Mouse (Mus musculus): ENCODE results near the gene Banp. TPM values are rescaled to one million over a fixed set of nuclear protein-coding genes. Genes with fewer than 3 reads are reported as not detected.

The Banp gene
- polyA plus RNA-seq, 1 experiment from 2014 or later = 49.9 TPM

- Histone ChIP-seq H3K36me3 (ENCODE audit: control insufficient read depth, insufficient read depth, low read length) (no peaks in the 10 kb centered on the region), H3K4me3 (ENCODE audit: low read length) (no peak overlapping the region), H3K4me1 (ENCODE audit: control insufficient read depth, insufficient read depth, low read depth, low read length) (peaks cover 16% of the 10 kb centered on the region), H3K27ac (ENCODE audit: low read depth, low read length) (no peak overlapping the region), H3K9me3 (ENCODE audit: control insufficient read depth, low read length) (no peaks in the 10 kb centered on the region), H3K4me2 (ENCODE audit: low read length) (no peak overlapping the region), H3K9ac (ENCODE audit: low read depth, low read length) (no peak overlapping the region), H3K27me3 (replicated peaks; ENCODE audit: control insufficient read depth, insufficient read depth, low read length) (no peaks in the 10 kb centered on the region)
- no peak for ATAC-seq
- 84% methylated on average over 14 of the region's 14 CpGs for WGBS
These were observed 16.7 kb upstream of the Banp start for GRCm38 (mm10) chr8:121932668-121933520.

- H3K4me3 ChIP-seq (ENCODE audit: low read length) = no peak overlapping the region
- H3K9ac ChIP-seq (ENCODE audit: low read depth, low read length) = no peak overlapping the region
- H3K27me3 ChIP-seq (replicated peaks; ENCODE audit: control insufficient read depth, insufficient read depth, low read length) = no peaks in the 10 kb centered on the region
- H3K4me2 ChIP-seq (ENCODE audit: low read length) = no peak overlapping the region
- WGBS = 42% methylated on average over 4 of the region's 4 CpGs
- peak overlapping the region; percentile 78 for H3K27ac ChIP-seq (ENCODE audit: low read depth, low read length)
- H3K4me1 ChIP-seq (ENCODE audit: control insufficient read depth, insufficient read depth, low read depth, low read length) = peaks cover 16% of the 10 kb centered on the region
- no peaks in the 10 kb centered on the region for H3K9me3 ChIP-seq (ENCODE audit: control insufficient read depth, low read length)
- no peaks in the 10 kb centered on the region for H3K36me3 ChIP-seq (ENCODE audit: control insufficient read depth, insufficient read depth, low read length)
- no peak for ATAC-seq
These were observed 15.0 kb upstream of the Banp start for GRCm38 (mm10) chr8:121934506-121934905.

- 0 out of 2 replicates have a peak, but pooled peaks have one; percentile 16 for ATAC-seq
- H3K4me3 ChIP-seq (ENCODE audit: low read length) = no peak overlapping the region
- H3K4me1 ChIP-seq (ENCODE audit: control insufficient read depth, insufficient read depth, low read depth, low read length) = peaks cover 16% of the 10 kb centered on the region
- H3K27ac ChIP-seq (ENCODE audit: low read depth, low read length) = peak overlapping the region; percentile 78
- H3K36me3 ChIP-seq (ENCODE audit: control insufficient read depth, insufficient read depth, low read length) = no peaks in the 10 kb centered on the region
- H3K9me3 ChIP-seq (ENCODE audit: control insufficient read depth, low read length) = no peaks in the 10 kb centered on the region
- no peak overlapping the region for H3K4me2 ChIP-seq (ENCODE audit: low read length)
- no peaks in the 10 kb centered on the region for H3K27me3 ChIP-seq (replicated peaks; ENCODE audit: control insufficient read depth, insufficient read depth, low read length)
- no peak overlapping the region for H3K9ac ChIP-seq (ENCODE audit: low read depth, low read length)
These were observed 14.6 kb upstream of the Banp start for GRCm38 (mm10) chr8:121934923-121935322.

- H3K4me3 ChIP-seq (ENCODE audit: low read length) = no peak overlapping the region
- 0 out of 2 replicates have a peak overlapping the region, but pooled peaks have one; percentile 7 for H3K4me2 ChIP-seq (ENCODE audit: low read length)
- 32% methylated on average over 12 of the region's 12 CpGs for WGBS
- H3K36me3 ChIP-seq (ENCODE audit: control insufficient read depth, insufficient read depth, low read length) = no peaks in the 10 kb centered on the region
- H3K9me3 ChIP-seq (ENCODE audit: control insufficient read depth, low read length) = no peaks in the 10 kb centered on the region
- H3K4me1 ChIP-seq (ENCODE audit: control insufficient read depth, insufficient read depth, low read depth, low read length) = peaks cover 16% of the 10 kb centered on the region
- H3K27ac ChIP-seq (ENCODE audit: low read depth, low read length) = peak overlapping the region; percentile 78
- ATAC-seq = peak; percentile 93
- peak overlapping the region; percentile 15; the same call in 1 of the 2 replicates for H3K9ac ChIP-seq (ENCODE audit: low read depth, low read length)
- no peaks in the 10 kb centered on the region for H3K27me3 ChIP-seq (replicated peaks; ENCODE audit: control insufficient read depth, insufficient read depth, low read length)
These were observed 13.9 kb upstream of the Banp start for GRCm38 (mm10) chr8:121935341-121936294.

- Histone ChIP-seq H3K4me2 (ENCODE audit: low read length) (no peak overlapping the region), H3K4me1 (ENCODE audit: control insufficient read depth, insufficient read depth, low read depth, low read length) (peaks cover 16% of the 10 kb centered on the region), H3K36me3 (ENCODE audit: control insufficient read depth, insufficient read depth, low read length) (no peaks in the 10 kb centered on the region), H3K27ac (ENCODE audit: low read depth, low read length) (peak overlapping the region; percentile 78; the same call in 1 of the 2 replicates), H3K4me3 (ENCODE audit: low read length) (no peak overlapping the region), H3K27me3 (replicated peaks; ENCODE audit: control insufficient read depth, insufficient read depth, low read length) (no peaks in the 10 kb centered on the region), H3K9ac (ENCODE audit: low read depth, low read length) (peak overlapping the region; percentile 22; the same call in 1 of the 2 replicates), H3K9me3 (ENCODE audit: control insufficient read depth, low read length) (no peaks in the 10 kb centered on the region)
- WGBS = 64% methylated on average over 14 of the region's 14 CpGs
- ATAC-seq = no peak
These were observed 13.2 kb upstream of the Banp start for GRCm38 (mm10) chr8:121936391-121936790.

- no peak overlapping the region for H3K9ac ChIP-seq (ENCODE audit: low read depth, low read length)
- WGBS = 85% methylated on average over 7 of the region's 7 CpGs
- no peaks in the 10 kb centered on the region for H3K36me3 ChIP-seq (ENCODE audit: control insufficient read depth, insufficient read depth, low read length)
- H3K4me1 ChIP-seq (ENCODE audit: control insufficient read depth, insufficient read depth, low read depth, low read length) = peaks cover 16% of the 10 kb centered on the region
- H3K4me3 ChIP-seq (ENCODE audit: low read length) = no peak overlapping the region
- H3K27ac ChIP-seq (ENCODE audit: low read depth, low read length) = no peak overlapping the region
- ATAC-seq = no peak
- H3K4me2 ChIP-seq (ENCODE audit: low read length) = no peak overlapping the region
- no peaks in the 10 kb centered on the region for H3K9me3 ChIP-seq (ENCODE audit: control insufficient read depth, low read length)
- H3K27me3 ChIP-seq (replicated peaks; ENCODE audit: control insufficient read depth, insufficient read depth, low read length) = no peaks in the 10 kb centered on the region
These were observed 10.8 kb upstream of the Banp start for GRCm38 (mm10) chr8:121938732-121939131.

- Histone ChIP-seq H3K4me2 (ENCODE audit: low read length) (no peak overlapping the region), H3K36me3 (ENCODE audit: control insufficient read depth, insufficient read depth, low read length) (no peaks in the 10 kb centered on the region), H3K4me3 (ENCODE audit: low read length) (no peak overlapping the region), H3K4me1 (ENCODE audit: control insufficient read depth, insufficient read depth, low read depth, low read length) (peaks cover 9% of the 10 kb centered on the region), H3K27ac (ENCODE audit: low read depth, low read length) (no peak overlapping the region), H3K9ac (ENCODE audit: low read depth, low read length) (no peak overlapping the region), H3K27me3 (replicated peaks; ENCODE audit: control insufficient read depth, insufficient read depth, low read length) (no peaks in the 10 kb centered on the region), H3K9me3 (ENCODE audit: control insufficient read depth, low read length) (no peaks in the 10 kb centered on the region)
- no peak for ATAC-seq
- 49% methylated on average over 2 of the region's 2 CpGs for WGBS
These were observed 6.5 kb upstream of the Banp start for GRCm38 (mm10) chr8:121943057-121943540.

- H3K4me2 ChIP-seq (ENCODE audit: low read length) = no peak overlapping the region
- no peaks in the 10 kb centered on the region for H3K36me3 ChIP-seq (ENCODE audit: control insufficient read depth, insufficient read depth, low read length)
- H3K27me3 ChIP-seq (replicated peaks; ENCODE audit: control insufficient read depth, insufficient read depth, low read length) = no peaks in the 10 kb centered on the region
- H3K9ac ChIP-seq (ENCODE audit: low read depth, low read length) = no peak overlapping the region
- ATAC-seq = no peak
- WGBS = 89% methylated on average over 8 of the region's 8 CpGs
- H3K4me3 ChIP-seq (ENCODE audit: low read length) = no peak overlapping the region
- H3K4me1 ChIP-seq (ENCODE audit: control insufficient read depth, insufficient read depth, low read depth, low read length) = peaks cover 16% of the 10 kb centered on the region
- H3K27ac ChIP-seq (ENCODE audit: low read depth, low read length) = no peak overlapping the region
- no peaks in the 10 kb centered on the region for H3K9me3 ChIP-seq (ENCODE audit: control insufficient read depth, low read length)
These were observed 5.8 kb upstream of the Banp start for GRCm38 (mm10) chr8:121943716-121944115.

GRCm38 (mm10) chr8:121944831-121945230 lies 4.7 kb upstream of the Banp start, which contains the start of gene Car5a:
Gene Car5a, minus strand, starts transcription at chr8:121944904.
- no peaks in the 10 kb centered on the region for H3K9me3 ChIP-seq (ENCODE audit: control insufficient read depth, low read length)
- no peaks in the 10 kb centered on the region for H3K27me3 ChIP-seq (replicated peaks; ENCODE audit: control insufficient read depth, insufficient read depth, low read length)
- H3K4me1 ChIP-seq (ENCODE audit: control insufficient read depth, insufficient read depth, low read depth, low read length) = peaks cover 19% of the 10 kb centered on the region
- H3K9ac ChIP-seq (ENCODE audit: low read depth, low read length) = no peak within 1 kb of the TSS
- no peak within 1 kb of the TSS for H3K4me3 ChIP-seq (ENCODE audit: low read length)
- H3K27ac ChIP-seq (ENCODE audit: low read depth, low read length) = no peak within 1 kb of the TSS
- ATAC-seq = no peak
- H3K36me3 ChIP-seq (ENCODE audit: control insufficient read depth, insufficient read depth, low read length) = no peaks in the 10 kb centered on the region
- no peak within 1 kb of the TSS for H3K4me2 ChIP-seq (ENCODE audit: low read length)

Measured in hindbrain, embryonic 16.5 days (tissue).